Mouse (Mus musculus) regulatory T cell (primary cell): ENCODE results near the gene Sult1c1.
"Not testable (repeated sequence)": the region's sequence is repeated elsewhere in the genome, so short reads cannot be mapped to it uniquely, and the experiment has no call there.

Experiments
- in situ Hi-C: fragments of 300-600 bp; cut with MboI, MseI; formaldehyde crosslinking; loops from one replicate; pipeline ENCODE4 v1.15.1; 2025; ENCODE audit warnings: high pct_unique_total_duplicates

Sult1c1 gene

DNA sequence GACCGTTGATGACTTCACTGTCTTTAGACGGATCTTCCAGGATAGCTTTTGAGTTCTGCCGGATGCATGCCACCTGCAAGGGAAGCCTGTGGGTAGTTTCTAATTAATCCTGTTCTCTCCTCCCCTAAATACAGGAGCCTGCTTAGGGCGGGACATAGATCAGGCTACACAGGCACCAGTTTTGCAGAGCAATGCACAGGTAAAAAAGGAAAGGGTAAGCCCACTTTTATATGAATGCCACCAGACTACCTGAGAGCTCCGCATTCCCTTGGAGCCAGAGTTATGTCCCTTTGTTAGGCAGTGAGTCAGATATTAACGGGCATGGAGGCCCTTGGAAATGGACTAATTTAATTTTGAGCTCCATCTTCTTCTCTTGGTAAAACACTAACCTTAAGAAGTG is at the start of gene Sult1c1:
Gene Sult1c1 (minus strand): TSS at position 101 of the 400 bp plus-strand sequence.
- in situ Hi-C loops: no loop called here

DNA sequence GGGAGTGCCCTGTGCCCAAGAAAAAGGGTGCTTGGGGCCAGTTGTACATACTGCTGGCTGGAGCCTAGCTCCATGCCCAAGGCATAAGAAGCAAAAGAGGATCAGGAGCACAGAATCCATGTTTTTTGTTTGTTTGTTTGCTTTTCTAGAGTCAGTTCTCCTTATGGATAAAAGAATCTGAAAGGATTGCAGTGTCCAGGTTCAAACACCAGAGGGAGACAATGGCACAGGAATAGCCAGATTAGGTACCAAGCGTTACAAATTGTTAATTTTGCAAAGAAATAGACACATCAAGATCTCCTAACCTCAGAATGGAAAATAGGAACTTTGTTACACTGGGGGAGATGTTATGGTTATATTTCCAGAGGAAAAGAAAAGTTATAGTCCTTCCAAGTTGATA is 23.7 kb upstream of the Sult1c1 start:
- in situ Hi-C loops: no loop called here

DNA sequence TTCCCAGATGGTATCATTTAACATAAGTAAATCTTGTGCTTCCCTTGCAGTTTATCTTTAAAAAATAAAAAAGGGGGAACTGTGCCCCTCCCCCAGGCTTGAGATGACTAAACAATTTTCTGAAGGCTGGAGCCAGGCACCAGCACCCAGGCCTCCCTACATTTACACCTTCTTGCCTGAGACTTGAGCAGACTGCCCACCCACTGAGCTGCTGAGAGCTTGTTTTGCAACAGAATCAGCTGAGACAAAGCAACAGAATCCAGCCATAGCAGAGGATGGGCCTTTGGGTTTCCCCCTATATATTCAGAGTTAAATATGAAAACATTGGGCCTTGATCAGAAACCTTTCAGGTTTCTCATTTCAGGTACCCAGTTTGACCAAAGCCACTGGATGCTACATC is 20.7 kb upstream of the Sult1c1 start:
- in situ Hi-C loops: no loop called here

DNA sequence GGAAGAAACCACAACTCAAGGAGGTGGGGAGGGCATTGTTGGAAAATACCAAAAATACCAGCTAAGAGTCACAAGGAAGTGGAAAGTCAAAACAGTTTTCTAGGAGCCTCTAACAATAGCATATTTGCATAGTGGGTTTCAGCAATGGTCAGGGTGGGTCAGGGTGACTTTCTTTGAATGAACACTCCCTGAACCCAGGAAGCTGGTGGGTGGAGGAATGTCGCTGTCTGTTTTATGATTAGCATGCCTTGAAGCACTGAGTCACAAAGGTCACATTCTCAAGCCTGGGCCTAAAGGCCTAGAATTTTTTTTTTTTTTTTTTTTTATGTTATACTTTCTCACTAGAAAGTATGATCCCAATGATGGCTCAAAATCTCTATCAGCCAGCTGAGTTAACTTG is 20.1 kb upstream of the Sult1c1 start:
- in situ Hi-C loops: not testable (repeated sequence)

- in situ Hi-C loops: no loop called here
These were observed 13.0 kb upstream of the Sult1c1 start for GRCm38 (mm10) chr17:54003522-54003921.

DNA sequence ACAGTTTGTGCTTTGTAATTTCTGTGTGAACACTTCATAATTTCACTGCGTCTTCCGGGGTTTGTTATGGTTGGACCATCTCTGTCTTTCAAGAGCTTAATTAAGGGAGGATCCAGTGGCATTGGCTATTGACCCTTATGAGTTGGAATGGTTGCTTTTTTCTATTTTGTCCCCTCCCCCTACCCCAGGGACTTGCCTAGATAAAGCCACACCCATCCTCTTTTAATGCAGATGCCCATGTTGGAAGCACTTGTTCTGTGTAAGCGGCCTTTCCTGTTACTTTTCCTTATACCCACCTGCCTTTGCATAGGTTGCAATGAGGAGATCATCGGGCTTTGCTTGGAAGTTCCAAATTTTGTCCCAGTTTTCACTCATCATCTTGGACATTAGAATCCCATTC is 16.9 kb downstream of the Sult1c1 start:
- in situ Hi-C loops: no loop called here

GRCm38 (mm10) chr17:53941569-53942162 is 48.8 kb downstream of the Sult1c1 start:
- in situ Hi-C loops: no loop called here

DNA sequence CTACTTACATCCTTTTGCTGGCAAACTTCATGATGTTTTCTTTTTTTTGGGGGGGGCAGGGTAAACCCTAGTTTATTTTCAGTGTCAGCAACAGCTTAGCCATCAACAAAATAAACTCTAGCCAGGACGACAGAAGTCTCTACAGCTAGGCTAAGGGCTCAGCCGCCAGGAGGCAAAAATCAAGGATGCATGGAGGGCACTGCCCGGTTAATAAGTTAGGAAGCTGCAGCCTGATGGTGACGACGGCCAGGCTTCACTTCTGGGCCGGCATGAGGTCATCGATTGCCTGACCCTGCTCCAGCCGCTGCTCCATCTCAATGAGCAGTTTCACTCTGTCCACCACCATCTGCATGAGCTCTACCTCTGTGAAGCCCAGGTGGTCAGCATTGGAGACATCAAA is 49.7 kb downstream of the Sult1c1 start:
- in situ Hi-C loops: no loop called here
